13 mouse cellular contexts compared by ENCODE assay signal in the genomic region with DNA sequence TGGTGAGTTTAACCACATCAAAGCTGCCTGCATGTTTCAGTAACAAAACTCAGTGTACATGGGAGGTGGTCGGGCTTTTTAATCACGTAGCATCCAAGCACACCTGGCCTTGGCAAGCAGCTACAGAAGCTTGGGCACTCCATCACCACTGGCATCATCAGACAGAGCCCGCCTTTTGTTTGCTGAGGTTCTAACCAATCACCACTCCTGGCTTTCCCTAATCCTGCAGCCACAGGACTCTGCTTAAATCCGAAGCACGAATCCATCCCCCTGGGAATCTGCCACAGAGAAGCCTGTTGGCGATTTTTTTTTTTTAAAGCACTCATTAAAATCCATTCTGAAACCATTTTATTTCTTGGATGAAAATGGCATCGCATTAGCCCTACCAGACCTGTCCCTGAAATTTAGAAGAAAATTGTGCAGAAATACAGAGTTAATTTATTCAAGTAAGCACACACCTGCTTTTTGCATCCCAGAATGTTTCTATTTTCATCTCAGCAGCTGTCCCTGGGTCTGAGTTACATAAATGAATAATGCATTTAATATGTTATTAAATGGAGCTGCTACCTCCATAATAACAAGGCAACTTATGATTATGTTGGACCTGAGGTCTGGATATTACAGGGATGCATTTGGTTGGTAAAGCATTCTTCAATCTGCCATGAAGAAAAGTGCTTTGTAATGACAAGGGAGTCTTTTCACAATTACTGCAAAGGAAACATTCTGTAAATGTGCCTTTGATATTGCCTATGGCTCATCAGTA.
A peak's percentile ranks its signal among the peaks of the same experiment; 100 is the strongest.
DNase-seq lines count a peak whose midpoint lies in the region; ATAC-seq lines count a peak whose summit lies in the region.
"Had no signal": no experiment of that assay in that cellular context is flagged by ENCODE, and none has a peak within 500 bp of the region (broad histone marks: within the 10 kb centered on the region; RNA-seq: fewer than 3 reads in every experiment).

No protein-coding gene starts in this region.

- H3K27ac ChIP-seq in hindbrain, embryonic 11.5 days (ENCODE audit: low read depth, low read length) = no peak overlapping the region
- H3K27ac ChIP-seq in hindbrain, embryonic 10.5 days = no peak overlapping the region
- peak overlapping the region; percentile 31; the same call in 1 of the 2 replicates for H3K27ac ChIP-seq in forebrain, embryonic 13.5 days
- H3K27ac ChIP-seq in neural tube, embryonic 14.5 days (ENCODE audit: low read depth, low read length) = no peak overlapping the region
- H3K27ac ChIP-seq in heart, embryonic 10.5 days = no peak overlapping the region

- H3K4me1 ChIP-seq in hindbrain, embryonic 11.5 days (replicated peaks; ENCODE audit: control insufficient read depth, insufficient read depth, low read length) = no peaks in the 10 kb centered on the region
- no peaks in the 10 kb centered on the region for H3K4me1 ChIP-seq in hindbrain, embryonic 10.5 days (replicated peaks)
- 0 out of 2 replicates have a peak, but pooled peaks cover 6% of the 10 kb centered on the region for H3K4me1 ChIP-seq in forebrain, embryonic 13.5 days
- H3K4me1 ChIP-seq in neural tube, embryonic 14.5 days (ENCODE audit: control insufficient read depth, insufficient read depth, low read length) = no peaks in the 10 kb centered on the region
- no peaks in the 10 kb centered on the region for H3K4me1 ChIP-seq in heart, embryonic 10.5 days

- ATAC-seq in hindbrain, embryonic 11.5 days (ENCODE audit: low FRiP score) = peak; percentile 71; the same call in 1 of the 2 replicates
- peak; percentile 78 for ATAC-seq in forebrain, embryonic 13.5 days
- ATAC-seq in neural tube, embryonic 14.5 days (ENCODE audit: low read depth) = 0 out of 2 replicates have a peak, but pooled peaks have one; percentile 68
- ATAC-seq: intestine, postnatal 0 days; lung, postnatal 0 days had no signal

- 39% methylated on average over 7 of the region's 7 CpGs for WGBS in hindbrain, embryonic 11.5 days
- WGBS in hindbrain, embryonic 10.5 days = 36% methylated on average over 7 of the region's 7 CpGs
- WGBS in forebrain, embryonic 13.5 days = 14% methylated on average over 7 of the region's 7 CpGs
- WGBS in neural tube, embryonic 14.5 days = 31% methylated on average over 7 of the region's 7 CpGs
- WGBS in heart, embryonic 10.5 days = 28% methylated on average over 7 of the region's 7 CpGs

- H3K9ac ChIP-seq in hindbrain, embryonic 11.5 days (ENCODE audit: low read depth, low read length) = no peak overlapping the region
- H3K9ac ChIP-seq in forebrain, embryonic 13.5 days = no peak overlapping the region
- H3K9ac ChIP-seq in neural tube, embryonic 14.5 days (replicated peaks; ENCODE audit: low read depth, low read length) = no peak overlapping the region

- peak; percentile 7 for DNase-seq in hindbrain, embryonic 11.5 days (ENCODE audit: low spot score)
- no peak for DNase-seq in hindbrain, embryonic 10.5 days (ENCODE audit: low spot score)
- peak; percentile 26 for DNase-seq in layer of hippocampus, adult 9-11 months
- no peak for DNase-seq in heart, embryonic 10.5 days (ENCODE audit: low spot score)
- no peak for DNase-seq in adrenal gland, adult 8-10 months
- DNase-seq in urinary bladder, postnatal 25 days (ENCODE audit: low spot score) = no peak
- DNase-seq: cerebellum, postnatal 36 days; gastrocnemius, postnatal 14 days; liver had no signal

- H3K4me3 ChIP-seq in hindbrain, embryonic 11.5 days (ENCODE audit: low read depth, low read length) = no peak overlapping the region
- H3K4me3 ChIP-seq in hindbrain, embryonic 10.5 days = no peak overlapping the region
- no peak overlapping the region for H3K4me3 ChIP-seq in forebrain, embryonic 13.5 days
- H3K4me3 ChIP-seq in neural tube, embryonic 14.5 days (ENCODE audit: low read depth, low read length) = no peak overlapping the region
- H3K4me3 ChIP-seq in heart, embryonic 10.5 days = no peak overlapping the region

- no peaks in the 10 kb centered on the region for H3K9me3 ChIP-seq in hindbrain, embryonic 11.5 days (ENCODE audit: control insufficient read depth, low read length)
- H3K9me3 ChIP-seq in hindbrain, embryonic 10.5 days = no peaks in the 10 kb centered on the region
- no peaks in the 10 kb centered on the region for H3K9me3 ChIP-seq in forebrain, embryonic 13.5 days (replicated peaks)
- H3K9me3 ChIP-seq in neural tube, embryonic 14.5 days (ENCODE audit: control insufficient read depth, low read length) = no peaks in the 10 kb centered on the region
- H3K9me3 ChIP-seq in heart, embryonic 10.5 days = no peaks in the 10 kb centered on the region

- H3K27me3 ChIP-seq in hindbrain, embryonic 11.5 days (ENCODE audit: control insufficient read depth, insufficient read depth, low read length) = no peaks in the 10 kb centered on the region
- H3K27me3 ChIP-seq in hindbrain, embryonic 10.5 days (ENCODE audit: insufficient read depth, poor library complexity, severe bottlenecking) = no peaks in the 10 kb centered on the region
- no peaks in the 10 kb centered on the region for H3K27me3 ChIP-seq in forebrain, embryonic 13.5 days
- no peaks in the 10 kb centered on the region for H3K27me3 ChIP-seq in neural tube, embryonic 14.5 days (ENCODE audit: control insufficient read depth, insufficient read depth, low read length)
- no peaks in the 10 kb centered on the region for H3K27me3 ChIP-seq in heart, embryonic 10.5 days (ENCODE audit: insufficient read depth, poor library complexity, severe bottlenecking)

- H3K4me2 ChIP-seq in hindbrain, embryonic 11.5 days (replicated peaks; ENCODE audit: low read depth, low read length) = no peak overlapping the region
- H3K4me2 ChIP-seq in forebrain, embryonic 13.5 days = peak overlapping the region; percentile 18; the same call in 1 of the 2 replicates
- H3K4me2 ChIP-seq in neural tube, embryonic 14.5 days (ENCODE audit: low read depth, low read length) = peak overlapping the region; percentile 9; the same call in 1 of the 2 replicates

- no peaks in the 10 kb centered on the region for H3K36me3 ChIP-seq in hindbrain, embryonic 11.5 days (ENCODE audit: control insufficient read depth, insufficient read depth, low read length)
- H3K36me3 ChIP-seq in hindbrain, embryonic 10.5 days = no peaks in the 10 kb centered on the region
- H3K36me3 ChIP-seq in forebrain, embryonic 13.5 days (ENCODE audit: poor library complexity, severe bottlenecking) = no peaks in the 10 kb centered on the region
- no peaks in the 10 kb centered on the region for H3K36me3 ChIP-seq in neural tube, embryonic 14.5 days (ENCODE audit: control insufficient read depth, insufficient read depth, low read length)
- no peaks in the 10 kb centered on the region for H3K36me3 ChIP-seq in heart, embryonic 10.5 days

Comparison
In these comparisons a context has a peak if more than half of its experiments do, and no peak if none do; other contexts are left out.
1. DNase-seq: peak in hindbrain, embryonic 11.5 days (single experiment) and layer of hippocampus, adult 9-11 months (single experiment); none in hindbrain, embryonic 10.5 days (single experiment), heart, embryonic 10.5 days (single experiment), adrenal gland, adult 8-10 months (single experiment) and urinary bladder, postnatal 25 days (single experiment).
2. Peak in every context shown above with its lines, with median percentiles within 50 percentile points of each other: ATAC-seq.